Mouse (Mus musculus) limb, embryonic 15.5 days (tissue): ENCODE data around the gene Nfkb2. TPM values are rescaled to one million over a fixed set of nuclear protein-coding genes. Genes with fewer than 3 reads are reported as not detected.

ENCODE experiments used
- ATAC-seq: fragments of 200-750 bp; cut with Nextera tagmentation; 2 replicates; pipeline ENCODE4 v1.8.0; 2017; ENCODE audit warnings: low read depth, moderate TSS enrichment; ENCODE audit not compliant: insufficient number of reproducible peaks, low FRiP score, low TSS enrichment
- H3K27ac ChIP-seq: fragments of 300-500 bp; sonication (generic); 2 replicates; pipeline ENCODE4 v1.5.1; 2015; ENCODE audit warnings: moderate library complexity, mild to moderate bottlenecking, inconsistent platforms
- H3K27me3 ChIP-seq: fragments of 300-500 bp; sonication (generic); 2 replicates; pipeline ENCODE4 v1.6.1; 2015; ENCODE audit warnings: inconsistent platforms
- H3K36me3 ChIP-seq: fragments of 300-500 bp; sonication (generic); 2 replicates; pipeline ENCODE4 v1.6.1; 2015; ENCODE audit warnings: inconsistent platforms
- H3K4me1 ChIP-seq: fragments of 300-500 bp; sonication (generic); 2 replicates; pipeline ENCODE4 v1.6.1; 2015; ENCODE audit warnings: inconsistent platforms
- H3K4me2 ChIP-seq: fragments of 300-500 bp; sonication (generic); 2 replicates; pipeline ENCODE4 v1.6.1; 2015; ENCODE audit warnings: mild to moderate bottlenecking, inconsistent platforms
- H3K4me3 ChIP-seq: fragments of 300-500 bp; sonication (generic); 2 replicates; pipeline ENCODE4 v1.5.1; 2015; ENCODE audit warnings: mild to moderate bottlenecking, inconsistent platforms
- H3K9ac ChIP-seq: fragments of 300-500 bp; sonication (generic); 2 replicates; pipeline ENCODE4 v1.6.1; 2015; ENCODE audit warnings: inconsistent platforms
- H3K9me3 ChIP-seq: fragments of 300-500 bp; sonication (generic); 2 replicates; pipeline ENCODE4 v1.6.1; 2016; ENCODE audit warnings: inconsistent platforms
- WGBS: fragments of 180-500 bp; shearing (Covaris S2); methylation state at CpG from one replicate; pipeline ENCODE4 v1.1.7; 2015; 5-methylcytosine and 5-hydroxymethylcytosine counted together
- polyA plus RNA-seq: library from polyadenylated mRNA; unstranded; fragments of >200 nt; fragmentation: Nextera tagmentation; extraction: Ambion mirVana; gene quantifications from 2 replicates; pipeline ENCODE4 v1.2.1, GENCODE M21; 2015

The Nfkb2 gene
- polyA plus RNA-seq, 1 experiment from 2014 or later: 11.4 TPM

- peaks cover 51% of the 10 kb centered on the region for H3K27me3 ChIP-seq
- WGBS: 78% methylated on average over 21 of the region's 21 CpGs
- no peak overlapping the region for H3K9ac ChIP-seq
- peaks cover 46% of the 10 kb centered on the region for H3K36me3 ChIP-seq
- ATAC-seq: no peak
- no peak overlapping the region for H3K27ac ChIP-seq
- H3K4me3 ChIP-seq: no peak overlapping the region
- peaks cover 37% of the 10 kb centered on the region for H3K4me1 ChIP-seq
- no peak overlapping the region for H3K4me2 ChIP-seq
- H3K9me3 ChIP-seq: no peaks in the 10 kb centered on the region
Observed at GRCm38 (mm10) chr19:46309651-46310305, 5.7 kb downstream of the Nfkb2 start.

DNA sequence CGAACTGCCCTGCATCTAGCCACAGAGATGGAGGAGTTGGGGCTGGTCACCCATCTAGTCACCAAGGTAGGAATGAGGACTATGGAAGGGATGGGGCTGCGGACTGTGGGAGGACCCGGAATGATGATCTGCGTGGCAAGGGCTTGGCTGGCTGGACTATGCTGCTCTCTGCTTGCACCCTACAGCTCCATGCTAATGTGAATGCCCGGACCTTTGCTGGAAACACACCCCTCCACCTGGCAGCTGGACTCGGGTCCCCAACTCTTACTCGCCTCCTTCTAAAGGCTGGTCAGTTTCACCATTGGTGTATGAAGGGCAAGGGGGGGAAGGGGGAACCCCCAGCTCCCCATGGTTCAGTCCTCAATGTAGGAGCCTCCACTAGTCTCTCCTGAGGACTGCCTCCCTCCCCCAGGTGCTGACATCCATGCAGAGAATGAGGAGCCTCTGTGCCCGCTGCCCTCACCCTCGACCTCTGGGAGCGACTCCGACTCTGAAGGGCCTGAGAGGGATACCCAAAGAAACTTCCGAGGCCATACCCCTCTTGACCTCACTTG is 6.3 kb downstream of the Nfkb2 start:
- Histone ChIP-seq H3K27me3 (peaks cover 58% of the 10 kb centered on the region), H3K4me2 (no peak overlapping the region), H3K9ac (no peak overlapping the region), H3K36me3 (peaks cover 46% of the 10 kb centered on the region), H3K9me3 (no peaks in the 10 kb centered on the region), H3K4me1 (peaks cover 37% of the 10 kb centered on the region), H3K4me3 (no peak overlapping the region), H3K27ac (no peak overlapping the region)
- 90% methylated on average over 12 of the region's 12 CpGs for WGBS
- ATAC-seq: no peak

- Histone ChIP-seq H3K36me3 (peaks cover 46% of the 10 kb centered on the region), H3K9ac (no peak overlapping the region), H3K9me3 (no peaks in the 10 kb centered on the region), H3K4me1 (peaks cover 30% of the 10 kb centered on the region), H3K4me2 (no peak overlapping the region), H3K4me3 (no peak overlapping the region), H3K27ac (no peak overlapping the region), H3K27me3 (peaks cover 67% of the 10 kb centered on the region)
- 86% methylated on average over 9 of the region's 9 CpGs for WGBS
- ATAC-seq: no peak
Observed at GRCm38 (mm10) chr19:46311341-46311740, 7.2 kb downstream of the Nfkb2 start.

- Histone ChIP-seq H3K4me3 (no peak overlapping the region), H3K9ac (no peak overlapping the region), H3K27ac (no peak overlapping the region), H3K4me2 (no peak overlapping the region), H3K27me3 (peaks cover 70% of the 10 kb centered on the region), H3K4me1 (peaks cover 34% of the 10 kb centered on the region), H3K9me3 (no peaks in the 10 kb centered on the region), H3K36me3 (peaks cover 40% of the 10 kb centered on the region)
- WGBS: 90% methylated on average over 21 of the region's 21 CpGs
- no peak for ATAC-seq
Observed at GRCm38 (mm10) chr19:46312566-46312965, 8.4 kb downstream of the Nfkb2 start.

GRCm38 (mm10) chr19:46313116-46313515 is 9.0 kb downstream of the Nfkb2 start:
- ATAC-seq: no peak
- no peak overlapping the region for H3K4me2 ChIP-seq
- H3K4me1 ChIP-seq: peaks cover 40% of the 10 kb centered on the region
- no peak overlapping the region for H3K4me3 ChIP-seq
- peaks cover 36% of the 10 kb centered on the region for H3K36me3 ChIP-seq
- 79% methylated on average over 9 of the region's 9 CpGs for WGBS
- peaks cover 70% of the 10 kb centered on the region for H3K27me3 ChIP-seq
- no peaks in the 10 kb centered on the region for H3K9me3 ChIP-seq
- H3K9ac ChIP-seq: no peak overlapping the region
- H3K27ac ChIP-seq: no peak overlapping the region

DNA sequence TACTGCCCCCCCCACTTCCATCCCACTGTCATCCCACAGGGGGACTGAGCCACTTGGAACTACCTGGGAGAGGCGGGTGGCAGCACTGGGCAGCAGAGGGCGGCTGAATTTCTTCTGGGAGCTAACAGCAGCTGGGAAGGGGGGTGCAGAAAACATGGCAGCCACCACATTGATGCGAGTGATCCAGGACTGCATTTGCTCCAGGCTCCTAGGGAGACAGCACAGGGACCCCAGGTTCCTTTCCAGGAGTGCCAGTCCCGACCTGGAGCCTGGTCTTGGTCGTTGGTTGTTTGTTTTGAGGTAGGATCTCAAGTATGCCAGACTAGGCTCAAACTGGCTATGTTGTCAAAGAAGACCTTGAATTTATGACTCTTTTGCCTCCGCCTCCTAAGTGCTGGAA is 9.5 kb downstream of the Nfkb2 start:
- peaks cover 41% of the 10 kb centered on the region for H3K4me1 ChIP-seq
- no peak overlapping the region for H3K27ac ChIP-seq
- ATAC-seq: no peak
- WGBS: 66% methylated on average over 6 of the region's 6 CpGs
- no peak overlapping the region for H3K4me3 ChIP-seq
- H3K27me3 ChIP-seq: peaks cover 70% of the 10 kb centered on the region
- no peak overlapping the region for H3K4me2 ChIP-seq
- H3K36me3 ChIP-seq: peaks cover 36% of the 10 kb centered on the region
- H3K9ac ChIP-seq: no peak overlapping the region
- H3K9me3 ChIP-seq: no peaks in the 10 kb centered on the region

DNA sequence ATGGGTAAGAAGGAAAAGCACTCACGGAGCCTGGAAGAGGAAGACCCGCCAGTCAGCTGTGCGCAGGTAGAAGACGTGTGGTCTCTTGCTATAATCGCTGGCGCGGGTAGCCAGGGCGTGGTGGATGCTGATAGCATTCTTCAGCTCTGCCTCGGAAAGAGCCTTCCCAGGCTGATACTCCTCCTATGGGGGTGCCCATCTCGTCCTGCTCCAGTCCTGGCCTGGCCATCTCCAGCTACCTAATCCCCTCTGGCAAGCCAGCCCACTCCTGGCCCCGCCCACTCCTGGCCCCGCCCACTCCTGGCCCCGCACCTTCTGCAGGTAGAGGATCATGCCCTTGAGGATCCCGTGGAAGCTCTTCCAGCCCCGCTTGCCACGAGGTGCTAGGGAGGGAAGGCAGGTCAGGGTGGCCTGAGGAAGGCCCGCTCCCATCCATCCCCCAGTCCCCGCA is 10.1 kb downstream of the Nfkb2 start:
- peaks cover 41% of the 10 kb centered on the region for H3K4me1 ChIP-seq
- H3K36me3 ChIP-seq: peaks cover 36% of the 10 kb centered on the region
- WGBS: 13% methylated on average over 18 of the region's 18 CpGs
- ATAC-seq: no peak
- H3K9me3 ChIP-seq: no peaks in the 10 kb centered on the region
- peaks cover 76% of the 10 kb centered on the region for H3K27me3 ChIP-seq
- no peak overlapping the region for H3K9ac ChIP-seq
- no peak overlapping the region for H3K27ac ChIP-seq
- H3K4me2 ChIP-seq: no peak overlapping the region
- no peak overlapping the region for H3K4me3 ChIP-seq

- H3K27ac ChIP-seq: no peak overlapping the region
- H3K4me3 ChIP-seq: no peak overlapping the region
- no peaks in the 10 kb centered on the region for H3K9me3 ChIP-seq
- ATAC-seq: no peak
- H3K27me3 ChIP-seq: peaks cover 81% of the 10 kb centered on the region
- no peak overlapping the region for H3K4me2 ChIP-seq
- 38% methylated on average over 14 of the region's 14 CpGs for WGBS
- H3K9ac ChIP-seq: no peak overlapping the region
- H3K4me1 ChIP-seq: peaks cover 40% of the 10 kb centered on the region
- peaks cover 29% of the 10 kb centered on the region for H3K36me3 ChIP-seq
Observed at GRCm38 (mm10) chr19:46314872-46315742, 11.0 kb downstream of the Nfkb2 start.

- H3K4me1 ChIP-seq: peaks cover 40% of the 10 kb centered on the region
- H3K27ac ChIP-seq: no peak overlapping the region
- no peak overlapping the region for H3K4me3 ChIP-seq
- peaks cover 20% of the 10 kb centered on the region for H3K36me3 ChIP-seq
- H3K4me2 ChIP-seq: no peak overlapping the region
- no peak overlapping the region for H3K9ac ChIP-seq
- no peaks in the 10 kb centered on the region for H3K9me3 ChIP-seq
- ATAC-seq: no peak
- peaks cover 88% of the 10 kb centered on the region for H3K27me3 ChIP-seq
- WGBS: 51% methylated on average over 12 of the region's 12 CpGs
Observed at GRCm38 (mm10) chr19:46315752-46316610, 11.9 kb downstream of the Nfkb2 start.

- peaks cover 50% of the 10 kb centered on the region for H3K4me1 ChIP-seq
- no peak for ATAC-seq
- peak overlapping the region; percentile 84 for H3K4me2 ChIP-seq
- peak overlapping the region; percentile 51 for H3K4me3 ChIP-seq
- H3K9me3 ChIP-seq: no peaks in the 10 kb centered on the region
- peaks cover 97% of the 10 kb centered on the region for H3K27me3 ChIP-seq
- 30% methylated on average over 15 of the region's 15 CpGs for WGBS
- no peak overlapping the region for H3K27ac ChIP-seq
- H3K36me3 ChIP-seq: peaks cover 10% of the 10 kb centered on the region
- H3K9ac ChIP-seq: peak overlapping the region; percentile 21; the same call in 1 of the 2 replicates
Observed at GRCm38 (mm10) chr19:46316846-46317545, 12.9 kb downstream of the Nfkb2 start.

DNA sequence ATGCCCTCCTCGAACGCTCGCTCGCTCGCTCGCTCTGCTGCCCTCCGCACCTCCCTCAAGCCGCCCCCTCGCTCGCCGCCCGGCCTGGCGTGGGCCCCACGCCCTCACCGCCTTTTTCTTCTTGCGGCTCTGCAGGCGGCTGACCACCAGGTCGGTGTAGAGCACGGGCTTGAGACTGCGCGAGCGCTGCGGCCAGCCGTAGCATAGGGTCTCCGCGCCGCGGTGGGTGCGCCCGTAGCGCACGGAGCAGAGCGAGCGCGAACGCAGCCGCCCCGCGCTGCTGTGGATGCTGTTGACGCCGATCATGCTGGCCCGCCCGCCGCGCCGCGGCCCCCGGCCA is 13.4 kb downstream of the Nfkb2 start:
- ATAC-seq: no peak

More for the DNA sequence above, 13.4 kb downstream of the Nfkb2 start:
- no peak overlapping the region for H3K27ac ChIP-seq
- peak overlapping the region; percentile 21; the same call in 1 of the 2 replicates for H3K9ac ChIP-seq
- peaks cover 54% of the 10 kb centered on the region for H3K4me1 ChIP-seq
- peaks cover 100% of the 10 kb centered on the region for H3K27me3 ChIP-seq
- peak overlapping the region; percentile 84 for H3K4me2 ChIP-seq
- H3K4me3 ChIP-seq: peak overlapping the region; percentile 51
- H3K9me3 ChIP-seq: no peaks in the 10 kb centered on the region
- H3K36me3 ChIP-seq: peaks cover 4% of the 10 kb centered on the region
- under 1% methylated on average over 47 of the region's 48 CpGs for WGBS
